In genomic region chr5:5748866-5749682, GRCm38 (mm10) we compare ENCODE assay signal across 8 mouse cellular contexts. TPM values are rescaled to one million over a fixed set of nuclear protein-coding genes. Genes with fewer than 3 reads are reported as not detected.
A peak's percentile ranks its signal among the peaks of the same experiment; 100 is the strongest.
DNase-seq lines count a peak whose midpoint lies in the region; ATAC-seq lines count a peak whose summit lies in the region.

Steap1 (minus strand) TSS chr5:5749326.

- peak; percentile 83 for DNase-seq in embryo, embryonic 10 days (ENCODE audit: low spot score)
- peak; percentile 84 to 86 for DNase-seq in gastrocnemius, postnatal 36 days
- peak; percentile 98 for DNase-seq in intestine, embryonic 14.5 days (ENCODE audit: low spot score)
- DNase-seq in left cerebral cortex, postnatal 10 days (ENCODE audit: extremely low spot score in 1 of 2, low spot score in 2 of 2): peak; percentile 50 to 92
- peak; percentile 78 for DNase-seq in right cerebral cortex, postnatal 25 days
- DNase-seq in urinary bladder, postnatal 36 days (ENCODE audit: low spot score in 2 of 2): peak; percentile 85 to 86

- no peaks in the 10 kb centered on the region for H3K4me1 ChIP-seq in intestine, embryonic 14.5 days (replicated peaks; ENCODE audit: control insufficient read depth, insufficient read depth, low read length)

- peak within 1 kb of the TSS; percentile 88 for H3K4me2 ChIP-seq in intestine, embryonic 14.5 days (ENCODE audit: low read length)

- intact Hi-C loops in gastrocnemius, postnatal 36 days (cut with DNase I): loop anchor here (2.0 kb wide), 2 partner anchors 104 to 254 kb away; no protein-coding TSS in a partner anchor
- intact Hi-C loops in left cerebral cortex, postnatal 10 days (cut with DNase I): loop anchor here (1.0 to 5.0 kb wide), 3 partner anchors 103 to 254 kb away; no protein-coding TSS in a partner anchor

- under 1% methylated on average over 71 of the region's 75 CpGs for WGBS in intestine, embryonic 14.5 days

- H3K9me3 ChIP-seq in intestine, embryonic 14.5 days (ENCODE audit: control insufficient read depth, low read length): no peaks in the 10 kb centered on the region

- H3K27me3 ChIP-seq in intestine, embryonic 14.5 days (replicated peaks; ENCODE audit: control insufficient read depth, insufficient read depth, low read length): 0 out of 2 replicates have a peak, but pooled peaks cover 4% of the 10 kb centered on the region

- peak; percentile 40 for ATAC-seq in activated CD4-positive, CD25-positive, alpha-beta regulatory T cell, adult 4 months
- ATAC-seq in intestine, embryonic 14.5 days (replicated peaks; ENCODE audit: low FRiP score, low TSS enrichment, low read depth): peak; percentile 97
- ATAC-seq in megakaryocyte progenitor cell, adult 5-6 weeks (replicated peaks; ENCODE audit: poor library complexity): peak; percentile 91

- H3K4me3 ChIP-seq in intestine, embryonic 14.5 days (ENCODE audit: low read depth, low read length): peak within 1 kb of the TSS; percentile 61

- peak within 1 kb of the TSS; percentile 62 for H3K9ac ChIP-seq in intestine, embryonic 14.5 days (ENCODE audit: low read length)

- no peak within 1 kb of the TSS for H3K27ac ChIP-seq in intestine, embryonic 14.5 days (ENCODE audit: low read depth)

- no peaks in the 10 kb centered on the region for H3K36me3 ChIP-seq in intestine, embryonic 14.5 days (ENCODE audit: control insufficient read depth, insufficient read depth, low read length)

RNA-seq across cellular contexts. Expression of gene Steap1, which starts in this region (rescaled TPM):
- polyA plus RNA-seq in activated CD4-positive, CD25-positive, alpha-beta regulatory T cell, adult 4 months (2017; shearing (Covaris generic)): not detected
- total RNA-seq in gastrocnemius, postnatal 36 days (2021): not detected
- 6.1 and 6.8 TPM in 2 replicates for polyA plus RNA-seq in intestine, embryonic 14.5 days (2014; fragmentation: Nextera tagmentation; extraction: Ambion mirVana)
- under 1 TPM; 0.36 to 0.51 TPM for total RNA-seq in left cerebral cortex, postnatal 10 days (2021)
- not detected in 2 replicates for total RNA-seq in megakaryocyte progenitor cell, adult 5-6 weeks (2015)
- total RNA-seq in megakaryocyte progenitor cell, adult 5-6 weeks (2017): not detected in 2 replicates

Comparison
In these comparisons a context has a peak if more than half of its experiments do, and no peak if none do; other contexts are left out.
1. Peak in ATAC-seq in activated CD4-positive, CD25-positive, alpha-beta regulatory T cell, adult 4 months; RNA of the gene not detected or under 1 TPM.
2. Peak in DNase-seq in gastrocnemius, postnatal 36 days; RNA of the gene not detected or under 1 TPM.
3. Peak in DNase-seq in left cerebral cortex, postnatal 10 days; RNA of the gene not detected or under 1 TPM.
4. Peak in ATAC-seq in megakaryocyte progenitor cell, adult 5-6 weeks; RNA of the gene not detected or under 1 TPM.
5. ATAC-seq: peak in every context shown above with its lines; median percentile 97 in intestine, embryonic 14.5 days; 91 in megakaryocyte progenitor cell, adult 5-6 weeks; 40 in activated CD4-positive, CD25-positive, alpha-beta regulatory T cell, adult 4 months.